Mouse (Mus musculus) liver, postnatal 0 days (tissue): ENCODE data around the gene Bcr. TPM values are rescaled to one million over a fixed set of nuclear protein-coding genes. Genes with fewer than 3 reads are reported as not detected.

ENCODE experiments used
- ATAC-seq: fragments of 200-750 bp; cut with Nextera tagmentation; 2 replicates; pipeline ENCODE4 v1.8.0; 2017; ENCODE audit warnings: mild to moderate bottlenecking, moderate library complexity
- DNase-seq: peaks from one replicate; pipeline ENCODE4 v3.0.0-alpha.2; 2016
- H3K27ac ChIP-seq: fragments of 300-500 bp; sonication (generic); 2 replicates; pipeline ENCODE4 v1.5.1; 2014; ENCODE audit warnings: antibody characterized with exemption, moderate library complexity, mild to moderate bottlenecking, low read depth
- H3K27me3 ChIP-seq: fragments of 300-500 bp; sonication (generic); 2 replicates; pipeline ENCODE4 v1.6.1; 2014; ENCODE audit warnings: low read length, control low read depth, mixed read lengths; ENCODE audit not compliant: insufficient read depth
- H3K36me3 ChIP-seq: fragments of 300-500 bp; sonication (generic); replicated peaks from 2 replicates; pipeline ENCODE4 v1.6.1; 2014; ENCODE audit warnings: mild to moderate bottlenecking, control low read depth, low read length, moderate library complexity, mixed read lengths; ENCODE audit not compliant: insufficient read depth
- H3K4me1 ChIP-seq: fragments of 300-500 bp; sonication (generic); 2 replicates; pipeline ENCODE4 v1.6.1; 2014; ENCODE audit warnings: antibody characterized with exemption, mild to moderate bottlenecking, control low read depth; ENCODE audit not compliant: insufficient read depth
- H3K4me2 ChIP-seq: fragments of 300-500 bp; sonication (generic); 2 replicates; pipeline ENCODE4 v1.6.1; 2014; ENCODE audit warnings: low read depth, mild to moderate bottlenecking, low read length, moderate library complexity, mixed read lengths
- H3K4me3 ChIP-seq: fragments of 300-500 bp; sonication (generic); 2 replicates; pipeline ENCODE4 v1.5.1; 2014; ENCODE audit warnings: low read depth, low read length
- H3K9ac ChIP-seq: fragments of 300-500 bp; sonication (generic); replicated peaks from 2 replicates; pipeline ENCODE4 v1.6.1; 2014; ENCODE audit warnings: mild to moderate bottlenecking, moderate library complexity
- H3K9me3 ChIP-seq: fragments of 300-500 bp; sonication (generic); 2 replicates; pipeline ENCODE4 v1.6.1; 2016; ENCODE audit warnings: mild to moderate bottlenecking, control low read depth, low read length, mixed read lengths
- CTCF ChIP-seq: sonication (generic); IDR thresholded peaks from 2 replicates; pipeline ENCODE4 v1.5.1; 2016; ENCODE audit warnings: antibody characterized with exemption, low read depth
- EP300 ChIP-seq: IDR thresholded peaks from 2 replicates; pipeline ENCODE4 v1.6.1; 2016; ENCODE audit warnings: antibody characterized with exemption, low read depth, mild to moderate bottlenecking
- WGBS: fragments of 180-500 bp; shearing (Covaris S2); extraction: QIAGEN DNeasy Blood & Tissue Kit; methylation state at CpG from one replicate; pipeline ENCODE4 v1.1.7; 2014; ENCODE audit not compliant: insufficient replicate concordance; 5-methylcytosine and 5-hydroxymethylcytosine counted together
- polyA plus RNA-seq: library from polyadenylated mRNA; unstranded; fragments of >200 nt; fragmentation: Nextera tagmentation; extraction: Ambion mirVana; gene quantifications from 2 replicates; pipeline ENCODE4 v1.2.1, GENCODE M21; 2015

The Bcr gene
- polyA plus RNA-seq, 1 experiment from 2014 or later, result 3.4 TPM

GRCm38 (mm10) chr10:75173056-75173455, 112.7 kb downstream of the Bcr start:
- Histone ChIP-seq H3K27ac (peak overlapping the region; percentile 64; the same call in 1 of the 2 replicates), H3K4me2 (no peak overlapping the region), H3K9me3 (no peaks in the 10 kb centered on the region), H3K4me3 (no peak overlapping the region), H3K9ac (no peak overlapping the region), H3K36me3 (peaks cover 44% of the 10 kb centered on the region), H3K27me3 (no peaks in the 10 kb centered on the region), H3K4me1 (peaks cover 3% of the 10 kb centered on the region)
- ATAC-seq (no peak), DNase-seq (no peak)
- WGBS, result 57% methylated on average over 8 of the region's 8 CpGs
- TF ChIP-seq CTCF (no peak), EP300 (no peak)

GRCm38 (mm10) chr10:75173712-75174111, 113.3 kb downstream of the Bcr start:
- Histone ChIP-seq H3K27me3 (no peaks in the 10 kb centered on the region), H3K27ac (peak overlapping the region; percentile 64; the same call in 1 of the 2 replicates), H3K9me3 (no peaks in the 10 kb centered on the region), H3K4me1 (peaks cover 3% of the 10 kb centered on the region), H3K9ac (0 out of 2 replicates have a peak overlapping the region, but pooled peaks have one; percentile 8), H3K4me2 (no peak overlapping the region), H3K36me3 (peaks cover 45% of the 10 kb centered on the region), H3K4me3 (no peak overlapping the region)
- WGBS, result 67% methylated on average over 12 of the region's 12 CpGs
- TF ChIP-seq EP300, result no peak
- TF ChIP-seq CTCF, result no peak
- DNase-seq (no peak), ATAC-seq (peak; percentile 20; the same call in 1 of the 2 replicates)

DNA sequence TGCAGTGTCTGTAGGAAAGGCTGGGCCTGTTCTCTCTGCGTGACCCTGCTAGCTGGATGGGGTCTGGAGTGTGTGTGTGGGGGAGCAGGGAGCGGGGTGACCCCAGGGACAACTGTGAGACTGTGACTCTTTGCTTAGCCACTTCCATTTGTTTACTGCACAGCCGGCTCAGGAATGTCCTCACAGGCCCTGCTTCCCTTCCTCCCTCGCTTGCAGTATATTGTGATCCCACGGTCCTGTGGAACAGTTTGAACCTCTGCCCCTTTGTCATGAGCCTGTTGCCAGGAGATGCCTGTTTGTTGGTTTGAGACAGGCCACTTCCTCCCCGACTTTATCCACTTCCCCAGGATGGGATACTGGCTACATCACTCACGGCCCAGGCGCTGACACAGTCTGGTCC, 116.1 kb downstream of the Bcr start:
- TF ChIP-seq CTCF (no peak), EP300 (no peak)
- peaks cover 49% of the 10 kb centered on the region for H3K36me3 ChIP-seq
- H3K4me2 ChIP-seq, result no peak overlapping the region
- H3K9ac ChIP-seq, result no peak overlapping the region
- ATAC-seq (peak; percentile 59), DNase-seq (no peak)
- H3K27ac ChIP-seq, result 0 out of 2 replicates have a peak overlapping the region, but pooled peaks have one; percentile 41
- WGBS, result 63% methylated on average over 7 of the region's 8 CpGs
- H3K9me3 ChIP-seq, result no peaks in the 10 kb centered on the region
- H3K4me1 ChIP-seq, result peaks cover 3% of the 10 kb centered on the region
- H3K4me3 ChIP-seq, result no peak overlapping the region
- H3K27me3 ChIP-seq, result no peaks in the 10 kb centered on the region

GRCm38 (mm10) chr10:75178911-75179310, 118.5 kb downstream of the Bcr start:
- Histone ChIP-seq H3K4me3 (no peak overlapping the region), H3K27me3 (no peaks in the 10 kb centered on the region), H3K9ac (no peak overlapping the region), H3K4me2 (no peak overlapping the region), H3K4me1 (no peaks in the 10 kb centered on the region; the same call in none of the 2 replicates), H3K36me3 (peaks cover 60% of the 10 kb centered on the region), H3K9me3 (no peaks in the 10 kb centered on the region), H3K27ac (no peak overlapping the region)
- DNase-seq (no peak), ATAC-seq (no peak)
- 70% methylated on average over 5 of the region's 5 CpGs for WGBS
- no peak for TF ChIP-seq EP300
- TF ChIP-seq CTCF, result no peak

DNA sequence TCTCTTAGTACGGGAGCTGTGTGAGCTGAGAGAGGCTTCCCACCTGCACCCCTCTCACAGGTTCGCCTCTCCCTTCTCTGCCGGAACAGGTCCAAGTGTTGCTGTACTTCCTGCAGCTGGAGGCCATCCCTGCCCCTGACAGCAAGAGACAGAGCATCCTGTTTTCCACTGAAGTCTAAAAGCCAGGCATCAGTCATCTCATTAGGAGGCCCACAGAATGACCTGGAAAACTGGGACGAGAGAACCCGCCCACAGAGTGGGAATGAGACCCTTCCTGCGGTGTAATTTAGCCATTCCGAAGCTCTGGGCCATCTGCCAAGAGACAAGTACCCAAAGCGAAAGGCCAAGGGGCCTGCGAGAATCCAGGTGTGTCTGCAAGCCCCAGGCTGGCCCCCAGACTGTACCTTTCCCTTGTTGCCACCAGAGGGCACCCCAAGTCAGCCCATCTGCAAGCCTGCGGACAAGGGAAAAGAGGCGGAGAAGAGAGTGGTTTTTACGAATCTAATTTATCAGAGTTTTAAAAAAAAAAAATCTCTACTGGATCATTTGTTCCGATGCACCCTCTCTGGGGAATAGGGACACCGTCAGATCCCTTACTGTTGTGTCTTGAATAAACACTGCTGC, 121.9 kb downstream of the Bcr start:
- ATAC-seq (peak; percentile 56; the same call in 1 of the 2 replicates), DNase-seq (peak; percentile 75)
- no peak overlapping the region for H3K4me3 ChIP-seq
- H3K9me3 ChIP-seq, result no peaks in the 10 kb centered on the region
- no peak overlapping the region for H3K27ac ChIP-seq
- H3K4me2 ChIP-seq, result no peak overlapping the region
- peaks cover 47% of the 10 kb centered on the region for H3K36me3 ChIP-seq
- no peak overlapping the region for H3K9ac ChIP-seq
- H3K4me1 ChIP-seq, result no peaks in the 10 kb centered on the region; the same call in 1 of the 2 replicates
- WGBS, result 45% methylated on average over 14 of the region's 14 CpGs
- no peak for TF ChIP-seq EP300
- TF ChIP-seq CTCF, result peak; percentile 89
- H3K27me3 ChIP-seq, result no peaks in the 10 kb centered on the region

DNA sequence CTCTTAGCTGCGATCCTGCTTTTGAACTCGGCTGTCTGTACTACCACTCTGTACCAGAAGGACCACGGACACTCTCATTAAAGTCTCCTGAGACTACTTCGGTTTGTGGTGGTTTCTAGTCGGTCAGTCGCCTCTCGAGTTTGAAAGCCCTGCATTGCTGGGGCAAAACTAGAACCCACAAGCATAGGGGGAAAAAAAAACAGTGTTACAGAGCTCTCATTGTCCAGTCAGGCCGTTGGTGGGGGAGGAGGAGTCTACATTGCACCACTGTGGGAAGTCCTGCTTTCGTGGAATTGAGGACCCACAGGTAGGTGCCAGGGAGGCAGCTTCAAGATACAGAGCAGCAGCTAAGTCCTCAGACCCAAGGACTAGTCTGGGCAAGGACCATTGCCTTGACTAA, 124.4 kb downstream of the Bcr start:
- no peak overlapping the region for H3K9ac ChIP-seq
- H3K4me1 ChIP-seq, result no peaks in the 10 kb centered on the region; the same call in 1 of the 2 replicates
- 84% methylated on average over 9 of the region's 9 CpGs for WGBS
- no peaks in the 10 kb centered on the region for H3K27me3 ChIP-seq
- ATAC-seq (no peak), DNase-seq (no peak)
- TF ChIP-seq EP300 (no peak), CTCF (no peak)
- no peaks in the 10 kb centered on the region for H3K9me3 ChIP-seq
- no peak overlapping the region for H3K4me3 ChIP-seq
- peaks cover 27% of the 10 kb centered on the region for H3K36me3 ChIP-seq
- H3K4me2 ChIP-seq, result no peak overlapping the region
- no peak overlapping the region for H3K27ac ChIP-seq
